Mouse (Mus musculus) E14TG2a.4 (cell line): ENCODE results near the gene Olfr1480.

Experiments
- H3K27me3 ChIP-seq: 2 replicates; pipeline ENCODE4 v1.6.1; 2014; ENCODE audit warnings: low read length, control low read depth; ENCODE audit not compliant: insufficient read depth
- H3K36me3 ChIP-seq: 2 replicates; pipeline ENCODE4 v1.6.1; 2014; ENCODE audit warnings: low read length, control low read depth; ENCODE audit not compliant: insufficient read depth
- H3K4me1 ChIP-seq: replicated peaks from 2 replicates; pipeline ENCODE4 v1.6.1; 2014; ENCODE audit warnings: low read depth, low read length, control low read depth
- H3K4me3 ChIP-seq: replicated peaks from 2 replicates; pipeline ENCODE4 v1.5.1; 2014; ENCODE audit warnings: mild to moderate bottlenecking, low read length
- H3K9me3 ChIP-seq: 2 replicates; pipeline ENCODE4 v1.6.1; 2014; ENCODE audit warnings: low read length, control low read depth
- CTCF ChIP-seq: conservative IDR thresholded peaks from 2 replicates; pipeline ENCODE4 v1.5.1; 2014; ENCODE audit warnings: low read length
- NANOG ChIP-seq: IDR thresholded peaks from 2 replicates; pipeline ENCODE4 v1.6.1; 2014; ENCODE audit warnings: borderline replicate concordance, low read length, mixed read lengths
- POU5F1 ChIP-seq: IDR thresholded peaks from 2 replicates; pipeline ENCODE4 v1.6.1; 2014; ENCODE audit warnings: low read length, borderline replicate concordance

Gene Olfr1480

GRCm38 (mm10) chr19:13527613-13528012, at the start of gene Olfr1480:
TSS of gene Olfr1480 (plus strand) at chr19:13527913.
- H3K4me1 ChIP-seq: no peaks in the 10 kb centered on the region
- H3K27me3 ChIP-seq: no peaks in the 10 kb centered on the region
- TF ChIP-seq NANOG (no peak), CTCF (no peak), POU5F1 (no peak)
- H3K4me3 ChIP-seq: no peak within 1 kb of the TSS
- no peaks in the 10 kb centered on the region for H3K9me3 ChIP-seq
- H3K36me3 ChIP-seq: no peaks in the 10 kb centered on the region

DNA sequence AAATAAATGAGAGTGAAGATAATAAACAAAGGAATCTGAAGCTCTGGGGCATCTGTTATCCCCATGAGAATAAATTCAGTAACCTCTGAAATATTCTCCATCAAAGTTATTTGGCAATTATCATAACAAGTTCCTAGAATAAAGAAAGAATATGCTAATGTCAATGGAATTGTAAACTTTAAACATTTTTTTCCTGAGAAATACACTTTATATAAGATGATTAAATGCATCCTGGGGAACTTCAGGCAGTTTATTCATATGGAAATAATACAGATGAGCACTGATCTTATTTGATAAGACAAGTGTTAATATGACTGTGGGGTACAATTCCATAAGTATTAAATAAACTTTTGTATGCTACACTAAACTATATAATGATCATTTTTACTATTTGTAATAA, 47.6 kb upstream of the Olfr1480 start, which contains the start of gene Olfr1475:
Gene Olfr1475, minus strand, starts transcription at position 101 of the 400 bp plus-strand sequence.
- no peaks in the 10 kb centered on the region for H3K9me3 ChIP-seq
- no peaks in the 10 kb centered on the region for H3K4me1 ChIP-seq
- no peak within 1 kb of the TSS for H3K4me3 ChIP-seq
- TF ChIP-seq POU5F1 (no peak), CTCF (no peak), NANOG (no peak)
- H3K27me3 ChIP-seq: no peaks in the 10 kb centered on the region
- no peaks in the 10 kb centered on the region for H3K36me3 ChIP-seq

- H3K4me3 ChIP-seq: no peak within 1 kb of the TSS
- TF ChIP-seq POU5F1: no peak
- no peak for TF ChIP-seq CTCF
- no peak for TF ChIP-seq NANOG
- H3K36me3 ChIP-seq: no peaks in the 10 kb centered on the region
- H3K27me3 ChIP-seq: no peaks in the 10 kb centered on the region
- no peaks in the 10 kb centered on the region for H3K9me3 ChIP-seq
- no peaks in the 10 kb centered on the region for H3K4me1 ChIP-seq
Observed at GRCm38 (mm10) chr19:13500246-13500645, 27.5 kb upstream of the Olfr1480 start, which contains the start of gene Olfr1477. TSS of gene Olfr1477 (plus strand) at chr19:13500546.
